Mouse (Mus musculus) G1E-ER4 (cell line): ENCODE measurements around the gene Epm2a. TPM values are rescaled to one million over a fixed set of nuclear protein-coding genes. Genes with fewer than 3 reads are reported as not detected.

Experiments used
- GATA1 ChIP-seq: IDR thresholded peaks from one replicate; pipeline ENCODE4 v1.8.0; 2012; ENCODE audit warnings: low read length, inconsistent platforms
- polyA plus RNA-seq: library from polyadenylated mRNA; stranded (reverse); fragments of >175 nt; gene quantifications from 2 replicates; pipeline ENCODE4 v1.2.3, GENCODE M21; 2012

Epm2a gene
- polyA plus RNA-seq = 1.0 and 1.6 TPM in 2 replicates

DNA sequence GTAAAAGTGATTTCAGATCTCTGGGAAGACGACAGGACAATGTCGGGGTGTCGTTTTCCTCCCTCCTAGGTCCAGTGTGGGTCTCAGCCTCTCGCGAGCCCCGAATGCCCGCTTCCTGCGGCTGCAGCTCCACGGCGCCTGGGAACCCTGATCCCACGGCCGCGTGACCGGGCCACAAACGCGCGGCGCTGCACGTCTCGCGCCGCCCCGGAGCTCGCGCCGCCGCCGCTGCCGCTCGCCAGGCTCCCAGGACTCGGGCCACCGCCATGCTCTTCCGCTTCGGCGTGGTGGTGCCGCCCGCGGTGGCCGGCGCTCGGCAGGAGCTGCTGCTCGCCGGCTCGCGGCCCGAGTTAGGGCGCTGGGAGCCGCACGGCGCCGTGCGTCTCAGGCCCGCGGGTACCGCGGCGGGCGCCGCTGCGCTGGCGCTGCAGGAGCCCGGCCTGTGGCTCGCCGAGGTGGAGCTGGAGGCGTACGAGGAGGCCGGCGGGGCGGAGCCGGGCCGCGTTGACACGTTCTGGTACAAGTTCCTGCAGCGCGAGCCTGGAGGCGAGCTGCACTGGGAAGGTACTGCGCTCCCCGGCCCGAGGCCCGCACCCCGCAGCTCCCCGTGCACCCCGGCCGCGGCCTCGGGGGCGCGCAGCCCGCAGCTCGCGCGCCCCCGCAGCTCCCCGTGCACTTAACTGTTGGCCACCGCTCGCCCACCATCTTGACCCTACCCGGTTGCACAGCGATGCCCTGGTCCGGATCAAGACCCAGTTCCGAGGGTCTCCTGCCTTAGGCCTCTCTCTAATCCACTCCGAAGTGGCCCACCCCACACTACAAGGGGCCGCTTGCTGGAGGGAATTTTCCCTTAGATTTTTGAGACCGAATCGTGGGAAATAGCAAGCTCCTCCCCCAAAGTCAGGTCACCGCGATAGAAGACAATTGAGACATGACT, at the start of gene Epm2a:
Epm2a (plus strand) TSS at position 200 of the 937 bp plus-strand sequence.
- no peak for TF ChIP-seq GATA1

DNA sequence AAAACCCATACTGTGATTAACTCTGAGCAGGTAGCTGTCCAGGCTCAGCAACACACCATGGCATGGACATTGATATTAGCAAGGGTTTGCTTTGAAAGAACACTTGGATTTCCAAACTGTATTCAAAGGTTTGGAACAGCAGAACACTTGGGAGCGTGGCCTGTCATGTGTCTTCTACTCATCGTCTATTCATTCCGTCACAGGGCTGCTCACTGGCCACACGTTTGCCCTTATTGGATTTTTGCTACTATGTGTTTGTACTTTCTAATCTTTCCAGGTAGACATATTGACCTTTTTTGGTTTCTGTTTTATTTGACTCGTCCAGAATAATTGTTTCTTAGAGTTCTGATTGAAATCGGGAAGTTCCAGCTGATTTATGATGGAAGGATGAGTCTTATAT, 44.8 kb upstream of the Epm2a start:
- TF ChIP-seq GATA1 = no peak

DNA sequence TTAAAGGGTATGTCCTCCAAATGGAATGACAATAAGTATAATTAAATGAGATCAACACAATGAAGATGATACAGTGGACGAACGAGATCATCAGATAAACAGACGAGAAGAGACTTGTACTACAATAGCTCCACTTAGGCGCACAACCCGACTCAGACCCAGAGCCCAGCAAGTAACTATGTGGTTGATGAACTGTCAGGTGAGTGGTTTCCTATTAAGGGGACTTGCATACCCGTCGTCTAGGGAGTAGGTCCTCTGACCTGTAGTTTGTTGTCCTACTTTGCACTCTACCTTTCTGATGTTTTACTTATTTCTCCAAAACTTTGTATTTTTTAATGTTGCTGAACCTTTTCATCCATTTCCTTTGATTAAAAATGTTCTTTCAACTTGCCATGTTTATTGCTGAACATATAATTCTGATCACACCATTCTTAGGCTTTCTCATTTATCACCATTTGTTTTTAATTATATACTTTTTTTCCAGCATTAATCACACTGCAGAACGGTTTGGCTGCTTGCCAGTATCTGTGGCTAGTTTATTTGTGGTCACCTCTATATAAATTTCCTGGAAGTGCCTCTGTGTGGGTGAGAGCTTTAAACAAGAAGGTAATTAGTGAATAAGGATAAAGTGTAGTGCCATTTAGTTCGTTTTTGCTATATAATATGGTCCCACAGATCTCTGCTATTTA, 37.7 kb upstream of the Epm2a start:
- no peak for TF ChIP-seq GATA1

DNA sequence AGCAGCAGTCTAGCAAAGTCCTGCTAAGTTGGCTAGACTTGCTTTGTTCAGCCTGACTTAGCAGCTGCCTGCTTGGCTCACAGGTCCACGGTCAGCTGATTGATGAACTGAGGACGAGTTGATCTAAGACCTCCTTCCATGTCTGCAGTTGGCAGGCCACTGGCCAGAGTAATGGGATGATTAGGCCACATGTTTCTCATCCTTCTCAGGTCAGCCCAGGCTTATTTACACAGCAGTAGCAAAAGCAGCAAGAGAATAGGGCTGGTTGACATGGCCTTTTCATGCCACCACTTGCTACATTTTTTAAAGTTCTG, 37.2 kb upstream of the Epm2a start:
- no peak for TF ChIP-seq GATA1

DNA sequence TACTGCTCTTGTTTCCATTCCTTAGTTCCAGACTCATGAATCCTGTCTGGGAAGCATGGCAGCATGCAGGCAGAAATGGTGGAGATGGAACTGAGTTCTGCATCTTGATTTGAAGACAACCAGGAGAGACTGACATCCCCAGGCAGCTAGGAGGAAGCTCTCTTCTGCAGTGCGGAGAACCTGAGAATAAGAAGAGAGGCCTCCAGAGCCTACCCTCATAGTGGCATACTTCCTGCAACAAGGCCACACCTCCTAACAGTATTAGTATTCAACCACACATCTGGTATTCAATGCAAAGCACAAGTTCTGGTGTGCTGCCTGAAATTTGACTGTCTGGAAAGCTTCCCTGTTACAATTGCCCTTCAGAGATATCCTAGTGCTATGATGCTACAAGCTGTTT, 33.3 kb upstream of the Epm2a start:
- TF ChIP-seq GATA1 = no peak

DNA sequence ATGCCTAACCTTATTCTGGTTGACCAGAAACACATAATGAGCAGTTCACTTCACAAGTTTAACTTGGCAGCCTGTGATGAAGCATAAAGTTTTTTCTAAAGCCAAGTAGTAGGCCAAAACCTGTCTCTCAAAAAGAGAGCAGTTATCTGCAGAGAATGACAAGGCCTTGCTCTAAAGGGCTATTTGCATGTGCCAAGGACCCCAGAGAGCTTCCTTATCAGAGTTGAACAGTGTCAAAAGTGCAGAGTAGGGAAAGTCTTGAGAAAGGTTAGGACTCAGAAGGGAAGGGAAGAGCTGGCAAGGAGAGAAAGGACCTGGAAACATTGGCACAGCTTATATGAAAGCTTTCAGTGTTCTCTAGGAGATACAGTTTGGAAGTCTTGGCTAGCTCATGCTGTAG, 32.7 kb upstream of the Epm2a start:
- no peak for TF ChIP-seq GATA1

DNA sequence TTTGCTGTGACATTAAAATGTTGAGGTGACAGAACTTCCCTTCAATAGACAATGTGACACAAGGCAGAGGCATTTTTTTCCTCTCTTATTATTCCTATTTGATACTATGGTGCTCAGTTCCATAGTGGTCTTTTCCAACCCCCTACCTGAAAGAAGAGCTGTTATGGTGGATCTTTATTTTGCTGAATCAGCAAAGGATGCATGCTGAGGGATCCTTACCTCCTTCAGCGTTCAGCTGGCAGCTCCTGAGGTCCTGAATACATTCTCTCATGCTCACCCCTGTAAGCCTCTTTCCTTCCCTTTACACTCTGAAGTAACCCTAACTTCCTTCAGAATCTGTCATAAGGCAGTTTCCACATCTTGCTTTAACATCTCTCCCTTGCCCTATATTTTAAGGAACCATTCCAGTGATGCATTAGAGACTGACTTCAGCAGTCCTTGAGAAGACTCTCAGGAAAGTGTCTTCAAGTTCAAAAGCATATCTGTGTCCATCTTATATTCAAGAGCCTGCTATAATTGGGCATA, 23.7 kb upstream of the Epm2a start:
- no peak for TF ChIP-seq GATA1

DNA sequence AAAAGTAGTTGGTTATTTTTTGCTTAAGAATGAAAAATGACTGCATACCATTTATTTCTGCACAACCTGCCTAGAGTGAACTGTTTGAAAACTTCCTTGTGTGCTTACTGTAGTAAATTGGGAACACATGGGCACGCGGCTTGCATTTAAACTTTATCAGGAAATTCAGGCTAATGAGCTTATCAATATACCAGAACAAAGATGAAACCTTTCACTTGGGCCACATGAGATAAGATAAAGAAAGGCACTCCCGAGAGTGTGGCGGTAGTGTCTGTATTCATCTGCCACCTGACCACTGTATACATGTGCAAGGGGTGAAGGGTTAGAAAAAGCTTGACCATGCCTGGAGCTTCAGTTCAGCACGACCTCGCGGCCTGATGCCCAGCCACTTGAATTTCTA, 20.9 kb upstream of the Epm2a start:
- TF ChIP-seq GATA1 = peak; percentile 56

DNA sequence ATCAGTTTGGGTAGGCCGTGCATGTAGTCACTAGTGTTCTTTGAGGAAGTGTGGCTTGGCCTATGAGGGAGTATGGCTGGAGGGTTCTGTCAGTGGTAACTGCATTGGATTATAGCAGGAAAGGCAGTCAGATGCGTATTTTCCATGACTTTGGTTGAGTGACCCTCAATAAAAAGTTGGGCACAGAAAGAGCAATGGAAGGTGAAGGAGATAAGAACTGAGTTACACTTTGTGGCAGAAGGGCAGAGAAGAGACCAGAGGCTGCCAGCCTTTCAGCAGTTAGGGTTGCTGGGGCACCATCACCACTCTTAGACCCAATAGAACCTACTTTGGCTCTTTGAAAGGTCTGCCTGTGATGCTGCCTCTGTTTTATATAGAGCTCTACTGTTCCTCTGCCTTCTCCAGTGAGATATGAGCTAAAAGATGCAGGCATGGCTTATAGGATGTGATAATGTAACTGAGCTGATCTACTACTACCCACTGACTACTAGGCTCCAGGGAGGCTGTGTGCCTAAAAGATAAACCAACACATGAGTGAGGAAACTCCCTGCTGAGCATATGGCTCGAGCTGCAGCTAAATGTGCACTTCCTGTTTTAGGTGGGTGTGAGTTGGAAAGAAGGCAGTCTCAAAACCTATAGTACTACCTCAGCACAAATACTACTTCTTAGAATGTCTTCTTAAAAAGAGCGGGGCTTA, 19.9 kb upstream of the Epm2a start:
- TF ChIP-seq GATA1 = peak; percentile 89

DNA sequence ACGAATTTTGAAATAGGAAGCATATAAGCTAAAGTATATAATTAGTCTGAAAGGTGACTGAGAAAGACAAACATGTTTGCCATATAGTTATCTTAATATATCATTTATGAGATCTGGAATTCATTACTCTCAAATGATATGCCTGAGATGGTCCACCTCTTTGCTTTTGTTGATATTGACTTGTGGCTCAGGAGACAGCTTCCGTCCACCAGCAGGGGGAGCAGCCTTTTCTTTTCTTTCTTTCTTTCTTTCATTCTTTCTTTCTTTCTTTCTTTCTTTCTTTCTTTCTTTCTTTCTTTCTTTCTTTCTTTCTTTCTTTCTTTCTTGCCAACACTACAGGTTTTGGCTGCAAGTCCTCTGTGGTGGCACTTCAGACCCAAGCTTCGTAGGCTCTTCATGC, 16.7 kb upstream of the Epm2a start:
- TF ChIP-seq GATA1 = no peak

DNA sequence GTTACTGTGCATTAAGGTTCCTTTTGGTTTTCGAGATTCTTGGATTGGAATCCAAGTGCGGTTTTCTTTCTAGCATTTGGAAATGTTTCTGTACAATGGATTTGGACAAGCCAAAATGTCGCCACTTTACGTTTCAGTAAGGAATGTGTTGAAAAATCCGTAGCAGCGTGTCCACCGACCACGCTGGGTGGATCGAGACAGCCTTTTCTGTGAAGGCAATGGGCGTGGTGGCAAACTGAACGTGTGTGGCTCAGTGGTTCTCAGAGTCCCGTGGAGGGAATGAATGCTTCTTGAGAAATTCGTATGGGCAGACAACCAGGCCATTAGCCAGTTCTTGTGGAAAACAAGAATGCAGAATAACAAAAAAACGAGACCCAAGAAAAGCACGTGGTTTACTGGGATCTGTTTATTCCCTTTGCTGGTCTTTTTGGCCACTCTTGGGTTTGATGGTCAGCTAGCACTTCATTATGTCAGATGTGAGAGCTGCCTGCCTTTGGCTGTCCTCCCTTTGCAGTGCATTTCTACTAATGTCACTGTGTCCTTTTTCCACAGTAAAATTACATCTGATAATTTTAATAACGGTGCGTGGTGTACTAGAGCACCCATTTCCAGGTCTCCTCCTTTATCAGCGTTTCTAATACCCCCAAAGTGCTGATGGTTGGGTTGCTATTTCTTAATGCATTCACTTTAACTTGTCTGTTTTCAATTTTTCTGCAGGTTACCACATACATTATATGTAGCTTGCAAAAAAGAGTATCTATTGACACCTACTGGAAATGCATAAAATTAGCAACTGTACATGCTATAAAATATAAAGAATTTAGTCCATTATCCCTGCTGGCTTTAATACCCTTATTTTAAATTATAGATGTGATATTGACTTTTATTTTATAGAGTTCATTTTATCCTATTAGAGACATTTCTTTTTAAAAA, 1.6 kb downstream of the Epm2a start:
- TF ChIP-seq GATA1 = no peak

DNA sequence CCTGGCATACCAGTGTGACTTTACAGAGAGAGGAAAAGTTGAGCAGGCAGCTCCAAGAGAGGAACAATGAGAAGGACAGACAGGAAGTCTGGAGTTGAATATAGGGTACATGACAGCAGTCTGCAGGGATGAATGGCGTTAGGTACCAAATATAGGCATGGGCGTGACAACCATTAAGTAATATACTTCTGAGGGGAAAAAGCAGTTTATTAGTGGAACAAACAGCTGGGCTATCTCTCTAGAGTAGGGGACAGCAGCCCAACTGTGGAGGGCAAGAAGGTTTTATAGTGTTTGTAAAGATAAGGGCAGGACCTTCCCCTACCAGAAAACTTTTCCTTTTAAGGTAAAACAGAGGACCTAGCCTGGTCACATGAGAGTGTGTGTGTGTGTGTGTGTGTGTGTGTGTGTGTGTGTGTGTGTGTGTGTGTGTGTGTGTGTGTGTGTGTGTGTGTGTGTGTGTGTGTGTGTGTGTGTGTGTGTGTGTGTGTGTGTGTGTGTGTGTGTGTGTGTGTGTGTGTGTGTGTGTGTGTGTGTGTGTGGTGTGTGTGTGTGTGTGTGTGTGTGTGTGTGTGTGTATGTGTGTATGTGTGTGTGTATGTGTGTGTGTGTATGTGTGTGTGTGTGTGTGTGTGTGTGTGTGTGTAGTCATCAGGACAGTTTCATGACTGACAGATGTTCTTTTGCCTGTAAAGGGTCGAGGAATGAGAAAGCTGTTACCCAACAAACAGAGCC, 7.2 kb downstream of the Epm2a start:
- TF ChIP-seq GATA1 = peak; percentile 22

DNA sequence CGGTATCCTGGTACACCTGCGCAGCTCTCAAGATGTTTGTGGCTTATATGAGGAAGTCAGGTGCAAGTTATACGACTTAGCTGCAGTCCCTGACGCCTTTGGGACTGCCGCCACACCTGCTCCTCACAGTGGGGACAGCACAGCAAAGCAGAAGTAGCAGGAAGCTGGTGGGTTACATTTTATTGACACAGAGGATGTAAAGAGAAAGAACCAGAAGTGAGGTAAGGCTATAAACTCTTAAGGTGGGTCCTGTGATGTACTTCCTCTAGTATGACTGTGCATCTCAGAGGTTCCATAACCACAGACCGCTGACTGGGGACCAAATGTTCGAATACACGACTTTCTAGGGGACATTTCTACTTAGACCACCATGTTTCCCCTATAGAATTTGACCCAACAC, 11.4 kb downstream of the Epm2a start:
- no peak for TF ChIP-seq GATA1

DNA sequence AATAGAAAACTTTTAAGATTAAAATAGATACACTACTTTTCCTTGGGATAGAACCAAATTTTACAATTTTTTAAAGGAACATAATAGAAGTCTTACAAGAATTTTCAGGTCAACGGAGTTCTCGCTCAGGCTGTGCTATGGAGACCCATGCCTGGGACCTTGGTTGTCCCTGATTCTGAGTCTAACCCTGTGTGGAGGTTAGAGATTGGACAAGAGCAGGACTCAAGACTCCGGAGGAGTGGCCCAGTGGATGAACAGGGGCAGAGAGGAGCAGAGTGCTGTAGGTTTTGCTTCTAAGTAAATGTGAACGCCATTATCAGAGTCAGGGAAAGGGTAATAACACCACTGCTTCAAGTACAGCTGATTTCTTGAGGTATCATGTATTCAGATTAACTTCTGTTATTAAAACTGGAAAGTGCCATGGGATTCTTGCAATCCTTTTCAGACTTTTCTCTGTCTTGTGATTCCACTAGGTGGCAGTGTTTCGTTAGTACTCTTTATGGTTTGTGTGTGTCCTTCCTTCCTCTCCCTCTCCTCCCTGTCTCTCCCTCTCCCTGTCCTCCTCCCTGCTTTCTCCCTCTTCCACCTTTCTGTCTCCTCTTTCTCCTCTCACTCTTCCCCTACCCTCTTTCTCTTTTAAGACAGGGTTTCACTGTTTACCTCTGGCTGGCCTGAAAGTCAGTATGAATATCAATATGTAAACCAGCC, 18.9 kb downstream of the Epm2a start:
- no peak for TF ChIP-seq GATA1
